Mouse (Mus musculus): ENCODE results near the gene Sun1. TPM values are rescaled to one million over a fixed set of nuclear protein-coding genes. Genes with fewer than 3 reads are reported as not detected.
A peak's percentile ranks its signal among the peaks of the same experiment; 100 is the strongest.

Gene Sun1
- polyA plus RNA-seq, 1 experiment from 2014 or later: 42.4 TPM

GRCm38 (mm10) chr5:139227645-139228044 is 27.2 kb downstream of the Sun1 start:
- 91% methylated on average over 2 of the region's 2 CpGs for WGBS
- no peaks in the 10 kb centered on the region for H3K27me3 ChIP-seq (replicated peaks)
- H3K4me1 ChIP-seq (replicated peaks): no peaks in the 10 kb centered on the region
- no peak overlapping the region for H3K27ac ChIP-seq (ENCODE audit: poor library complexity, severe bottlenecking)
- H3K9ac ChIP-seq: no peak overlapping the region
- no peaks in the 10 kb centered on the region for H3K9me3 ChIP-seq (replicated peaks)
- no peak overlapping the region for H3K4me3 ChIP-seq
- peaks cover 78% of the 10 kb centered on the region for H3K36me3 ChIP-seq
- H3K4me2 ChIP-seq: no peak overlapping the region
- ATAC-seq (ENCODE audit: insufficient number of reproducible peaks, low FRiP score): no peak

GRCm38 (mm10) chr5:139228318-139228717 is 27.9 kb downstream of the Sun1 start:
- no peaks in the 10 kb centered on the region for H3K27me3 ChIP-seq (replicated peaks)
- no peaks in the 10 kb centered on the region for H3K4me1 ChIP-seq (replicated peaks)
- ATAC-seq (ENCODE audit: insufficient number of reproducible peaks, low FRiP score): no peak
- no peaks in the 10 kb centered on the region for H3K9me3 ChIP-seq (replicated peaks)
- no peak overlapping the region for H3K27ac ChIP-seq (ENCODE audit: poor library complexity, severe bottlenecking)
- no peak overlapping the region for H3K4me3 ChIP-seq
- 97% methylated on average over 3 of the region's 3 CpGs for WGBS
- no peak overlapping the region for H3K9ac ChIP-seq
- H3K36me3 ChIP-seq: peaks cover 75% of the 10 kb centered on the region
- no peak overlapping the region for H3K4me2 ChIP-seq

GRCm38 (mm10) chr5:139229716-139230115 is 29.3 kb downstream of the Sun1 start:
- Histone ChIP-seq H3K27ac (ENCODE audit: poor library complexity, severe bottlenecking) (no peak overlapping the region), H3K4me2 (no peak overlapping the region), H3K4me1 (replicated peaks) (no peaks in the 10 kb centered on the region), H3K9ac (no peak overlapping the region), H3K27me3 (replicated peaks) (no peaks in the 10 kb centered on the region), H3K4me3 (no peak overlapping the region), H3K36me3 (peaks cover 75% of the 10 kb centered on the region), H3K9me3 (replicated peaks) (no peaks in the 10 kb centered on the region)
- 95% methylated on average over 3 of the region's 3 CpGs for WGBS
- no peak for ATAC-seq (ENCODE audit: insufficient number of reproducible peaks, low FRiP score)

GRCm38 (mm10) chr5:139232083-139232482 is 31.6 kb downstream of the Sun1 start:
- peaks cover 74% of the 10 kb centered on the region for H3K36me3 ChIP-seq
- no peak for ATAC-seq (ENCODE audit: insufficient number of reproducible peaks, low FRiP score)
- WGBS: 78% methylated on average over 3 of the region's 3 CpGs

GRCm38 (mm10) chr5:139234423-139234822 is 34.0 kb downstream of the Sun1 start:
- no peak overlapping the region for H3K4me2 ChIP-seq
- 91% methylated on average over 4 of the region's 4 CpGs for WGBS
- no peaks in the 10 kb centered on the region for H3K9me3 ChIP-seq (replicated peaks)
- H3K4me3 ChIP-seq: no peak overlapping the region
- no peaks in the 10 kb centered on the region for H3K27me3 ChIP-seq (replicated peaks)
- H3K27ac ChIP-seq (ENCODE audit: poor library complexity, severe bottlenecking): no peak overlapping the region
- ATAC-seq (ENCODE audit: insufficient number of reproducible peaks, low FRiP score): no peak
- H3K9ac ChIP-seq: no peak overlapping the region
- H3K4me1 ChIP-seq (replicated peaks): no peaks in the 10 kb centered on the region
- peaks cover 76% of the 10 kb centered on the region for H3K36me3 ChIP-seq

More at GRCm38 (mm10) chr5:139232083-139232482, 31.6 kb downstream of the Sun1 start:
- Histone ChIP-seq H3K9ac (no peak overlapping the region), H3K27ac (ENCODE audit: poor library complexity, severe bottlenecking) (no peak overlapping the region), H3K4me3 (no peak overlapping the region), H3K9me3 (replicated peaks) (no peaks in the 10 kb centered on the region), H3K27me3 (replicated peaks) (no peaks in the 10 kb centered on the region), H3K4me2 (no peak overlapping the region), H3K4me1 (replicated peaks) (no peaks in the 10 kb centered on the region)

- H3K4me3 ChIP-seq: no peak overlapping the region
- H3K4me1 ChIP-seq (replicated peaks): peaks cover 11% of the 10 kb centered on the region
- H3K27ac ChIP-seq (ENCODE audit: poor library complexity, severe bottlenecking): no peak overlapping the region
- H3K4me2 ChIP-seq: no peak overlapping the region
- 88% methylated on average over 4 of the region's 4 CpGs for WGBS
- H3K36me3 ChIP-seq: peaks cover 89% of the 10 kb centered on the region
- H3K27me3 ChIP-seq (replicated peaks): no peaks in the 10 kb centered on the region
- no peak overlapping the region for H3K9ac ChIP-seq
- no peaks in the 10 kb centered on the region for H3K9me3 ChIP-seq (replicated peaks)
- no peak for ATAC-seq (ENCODE audit: insufficient number of reproducible peaks, low FRiP score)
These were observed 37.0 kb downstream of the Sun1 start for GRCm38 (mm10) chr5:139237436-139237835.

GRCm38 (mm10) chr5:139241022-139241761 is 40.8 kb downstream of the Sun1 start:
- Histone ChIP-seq H3K9ac (no peak overlapping the region), H3K4me2 (no peak overlapping the region), H3K27me3 (replicated peaks) (no peaks in the 10 kb centered on the region), H3K4me1 (replicated peaks) (peaks cover 25% of the 10 kb centered on the region), H3K36me3 (peaks cover 94% of the 10 kb centered on the region), H3K9me3 (replicated peaks) (no peaks in the 10 kb centered on the region), H3K27ac (ENCODE audit: poor library complexity, severe bottlenecking) (no peak overlapping the region), H3K4me3 (no peak overlapping the region)
- no peak for ATAC-seq (ENCODE audit: insufficient number of reproducible peaks, low FRiP score)
- WGBS: 77% methylated on average over 15 of the region's 15 CpGs

GRCm38 (mm10) chr5:139243384-139243783 is 42.9 kb downstream of the Sun1 start:
- H3K9me3 ChIP-seq (replicated peaks): no peaks in the 10 kb centered on the region

GRCm38 (mm10) chr5:139247767-139248166 is 47.3 kb downstream of the Sun1 start:
- H3K9ac ChIP-seq: no peak overlapping the region
- no peak overlapping the region for H3K4me2 ChIP-seq
- no peaks in the 10 kb centered on the region for H3K9me3 ChIP-seq (replicated peaks)
- WGBS: 31% methylated on average over 3 of the region's 3 CpGs
- peaks cover 68% of the 10 kb centered on the region for H3K36me3 ChIP-seq
- H3K27me3 ChIP-seq (replicated peaks): no peaks in the 10 kb centered on the region
- no peak overlapping the region for H3K4me3 ChIP-seq
- H3K4me1 ChIP-seq (replicated peaks): peaks cover 29% of the 10 kb centered on the region
- ATAC-seq (ENCODE audit: insufficient number of reproducible peaks, low FRiP score): no peak
- H3K27ac ChIP-seq (ENCODE audit: poor library complexity, severe bottlenecking): no peak overlapping the region

More at GRCm38 (mm10) chr5:139243384-139243783, 42.9 kb downstream of the Sun1 start:
- Histone ChIP-seq H3K4me2 (no peak overlapping the region), H3K4me1 (replicated peaks) (peaks cover 31% of the 10 kb centered on the region), H3K36me3 (peaks cover 93% of the 10 kb centered on the region), H3K4me3 (no peak overlapping the region), H3K27me3 (replicated peaks) (no peaks in the 10 kb centered on the region), H3K27ac (ENCODE audit: poor library complexity, severe bottlenecking) (0 out of 2 replicates have a peak overlapping the region, but pooled peaks have one; percentile 28), H3K9ac (no peak overlapping the region)
- WGBS: 57% methylated on average over 1 of the region's 1 CpGs
- ATAC-seq (ENCODE audit: insufficient number of reproducible peaks, low FRiP score): no peak

- WGBS: 80% methylated on average over 3 of the region's 3 CpGs
- Histone ChIP-seq H3K27me3 (replicated peaks) (no peaks in the 10 kb centered on the region), H3K27ac (ENCODE audit: poor library complexity, severe bottlenecking) (no peak overlapping the region), H3K4me1 (replicated peaks) (peaks cover 26% of the 10 kb centered on the region), H3K9ac (no peak overlapping the region), H3K9me3 (replicated peaks) (no peaks in the 10 kb centered on the region), H3K4me3 (no peak overlapping the region), H3K36me3 (peaks cover 63% of the 10 kb centered on the region), H3K4me2 (no peak overlapping the region)
- no peak for ATAC-seq (ENCODE audit: insufficient number of reproducible peaks, low FRiP score)
These were observed 48.4 kb downstream of the Sun1 start for GRCm38 (mm10) chr5:139248846-139249245.

- WGBS: 82% methylated on average over 7 of the region's 7 CpGs
- Histone ChIP-seq H3K27ac (ENCODE audit: poor library complexity, severe bottlenecking) (0 out of 2 replicates have a peak overlapping the region, but pooled peaks have one; percentile 5), H3K9ac (peak overlapping the region; percentile 79; the same call in 1 of the 2 replicates), H3K9me3 (replicated peaks) (no peaks in the 10 kb centered on the region), H3K36me3 (peaks cover 39% of the 10 kb centered on the region), H3K4me1 (replicated peaks) (peaks cover 47% of the 10 kb centered on the region), H3K4me3 (peak overlapping the region; percentile 80), H3K4me2 (peak overlapping the region; percentile 89), H3K27me3 (replicated peaks) (no peaks in the 10 kb centered on the region)
- no peak for ATAC-seq (ENCODE audit: insufficient number of reproducible peaks, low FRiP score)
These were observed 50.8 kb downstream of the Sun1 start for GRCm38 (mm10) chr5:139251279-139251678.

- Histone ChIP-seq H3K9me3 (replicated peaks) (no peaks in the 10 kb centered on the region), H3K9ac (peak overlapping the region; percentile 79), H3K4me1 (replicated peaks) (peaks cover 51% of the 10 kb centered on the region), H3K27ac (ENCODE audit: poor library complexity, severe bottlenecking) (peak overlapping the region; percentile 76), H3K4me2 (peak overlapping the region; percentile 89), H3K27me3 (replicated peaks) (no peaks in the 10 kb centered on the region), H3K36me3 (peaks cover 34% of the 10 kb centered on the region), H3K4me3 (peak overlapping the region; percentile 80)
- under 1% methylated on average over 8 of the region's 8 CpGs for WGBS
- ATAC-seq (ENCODE audit: insufficient number of reproducible peaks, low FRiP score): peak; percentile 6
These were observed 51.3 kb downstream of the Sun1 start for GRCm38 (mm10) chr5:139251736-139252080.
